Mouse (Mus musculus) 416B (cell line): ENCODE measurements at regions not wholly inside any gene's neighbourhood (a gene's known extent, or its start where the extent isn't known, plus 50 kb on each side); places are given as distances from the start of the nearest gene placed in this dataset.

ENCODE experiments used
- DNase-seq: peaks from one replicate; pipeline ENCODE4 v3.0.0; 2011; ENCODE audit warnings: low read depth

DNA sequence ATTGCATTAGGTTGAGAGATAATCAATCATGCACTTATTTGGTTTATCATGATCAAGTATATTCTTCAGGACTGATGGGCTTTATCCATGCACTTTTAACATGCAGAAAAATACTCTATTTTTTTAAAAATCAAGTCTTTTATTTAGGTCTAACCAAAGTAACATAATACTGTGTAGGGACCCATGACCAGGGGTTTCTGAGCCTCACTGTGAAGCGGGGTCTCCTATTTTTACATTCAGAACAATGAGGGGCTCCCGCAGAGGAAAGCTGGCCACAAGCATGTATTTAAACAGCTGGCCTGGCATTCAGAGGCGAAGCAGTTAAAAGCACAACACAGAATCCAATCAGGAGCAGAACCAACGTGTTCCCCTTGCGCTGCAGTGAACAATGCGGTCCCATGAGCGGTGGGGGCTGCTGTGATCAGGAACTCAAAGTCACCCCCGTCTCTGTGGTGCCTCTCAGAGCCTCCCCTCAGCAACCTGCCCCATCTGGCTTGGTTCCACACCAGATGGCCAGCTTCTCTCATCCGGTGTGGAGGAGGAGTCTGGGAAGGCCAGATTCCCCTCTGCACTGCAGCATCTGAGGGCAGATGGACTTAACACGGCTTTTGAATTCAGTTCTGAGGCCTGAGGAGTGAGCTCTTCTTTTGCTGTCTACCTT is 63.2 kb upstream of the Ubl3 start:
- no peak for DNase-seq

DNA sequence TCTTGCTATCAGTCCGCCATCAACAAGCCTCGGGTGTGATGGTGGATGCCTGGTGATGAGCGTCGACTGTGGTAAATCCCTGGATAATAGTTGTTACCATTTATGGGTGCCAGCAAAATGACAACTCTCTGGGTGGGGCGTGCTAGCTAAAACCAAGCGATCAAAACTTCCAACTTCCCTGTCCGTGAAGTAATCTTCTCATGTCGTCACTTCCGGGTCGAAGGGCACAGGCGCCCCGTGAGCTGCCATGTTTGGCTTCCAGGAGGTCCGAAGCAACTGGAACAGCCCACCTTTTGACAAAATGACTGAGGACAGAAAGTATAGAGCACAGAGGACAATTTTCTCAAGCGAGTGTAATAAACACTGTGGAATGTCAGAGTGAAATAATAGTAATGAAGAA is 62.5 kb upstream of the Ubl3 start:
- no peak for DNase-seq

DNA sequence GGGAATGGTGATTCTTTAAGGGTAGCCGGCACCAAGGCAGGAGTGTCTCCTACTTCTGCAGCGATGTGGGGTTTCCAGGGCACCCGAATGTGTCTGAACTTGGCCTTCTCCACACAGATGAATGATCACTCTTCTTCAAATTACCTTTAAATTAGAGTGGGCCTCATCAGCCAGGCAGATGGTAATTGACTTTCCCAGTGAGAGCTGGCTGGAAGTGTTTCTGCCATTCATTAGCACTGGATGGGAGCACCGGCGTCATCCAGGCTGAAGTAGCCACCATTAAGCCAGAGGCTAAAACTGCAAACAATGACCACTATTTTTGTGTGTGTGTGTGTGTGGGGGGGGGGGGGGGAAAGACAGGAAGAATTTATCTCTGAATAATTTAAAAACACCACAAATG is 58.7 kb upstream of the Ubl3 start:
- DNase-seq, result no peak

DNA sequence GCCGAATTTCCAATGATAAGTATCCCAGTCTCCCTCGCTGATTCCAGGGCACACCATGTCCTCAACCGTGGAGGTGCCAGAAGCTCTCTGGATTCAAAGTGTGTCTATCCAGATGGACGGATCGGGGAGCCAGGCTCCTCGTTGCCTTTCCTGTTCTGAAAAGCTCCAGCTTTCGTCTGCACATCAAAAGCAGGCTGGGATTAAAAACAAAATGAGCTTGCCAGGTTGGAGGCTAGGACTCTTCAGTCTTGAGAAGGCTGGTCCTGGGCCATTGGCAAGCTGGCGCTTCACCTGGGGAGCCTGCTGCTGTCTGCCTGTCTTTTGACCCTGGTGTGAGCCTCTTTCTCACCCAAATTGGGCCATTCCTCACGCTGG is 56.9 kb upstream of the Ubl3 start:
- no peak for DNase-seq

DNA sequence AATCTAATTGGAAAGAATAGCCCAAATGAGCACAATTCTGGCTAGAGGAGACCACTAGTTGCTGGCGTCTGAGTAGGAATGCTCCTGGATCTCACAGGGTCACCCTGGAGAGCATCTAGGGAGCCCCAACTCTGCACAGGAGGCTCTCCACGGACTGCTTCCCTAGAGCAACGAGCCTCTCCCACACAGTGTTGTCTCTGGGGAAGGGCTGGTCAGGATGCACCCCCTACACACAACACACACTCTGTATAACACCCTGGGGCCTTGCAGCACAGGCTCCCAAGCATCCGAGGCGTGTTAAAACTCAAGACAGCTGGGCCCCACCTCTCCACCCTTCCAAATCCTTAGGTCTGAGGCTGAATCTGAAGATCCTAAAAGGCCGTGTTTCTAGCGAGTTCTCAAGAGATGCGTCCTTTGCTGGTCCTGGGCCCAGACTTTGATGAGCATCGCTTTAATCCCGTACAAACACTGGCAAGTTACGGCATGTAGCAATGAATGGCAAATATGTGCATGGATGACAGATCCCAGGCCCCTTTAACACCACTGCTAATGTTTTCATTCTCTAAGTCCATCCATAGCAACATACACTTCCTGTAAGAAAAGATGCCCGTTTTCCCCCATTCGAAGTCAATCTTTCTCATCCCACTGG is 56.4 kb upstream of the Ubl3 start:
- no peak for DNase-seq

DNA sequence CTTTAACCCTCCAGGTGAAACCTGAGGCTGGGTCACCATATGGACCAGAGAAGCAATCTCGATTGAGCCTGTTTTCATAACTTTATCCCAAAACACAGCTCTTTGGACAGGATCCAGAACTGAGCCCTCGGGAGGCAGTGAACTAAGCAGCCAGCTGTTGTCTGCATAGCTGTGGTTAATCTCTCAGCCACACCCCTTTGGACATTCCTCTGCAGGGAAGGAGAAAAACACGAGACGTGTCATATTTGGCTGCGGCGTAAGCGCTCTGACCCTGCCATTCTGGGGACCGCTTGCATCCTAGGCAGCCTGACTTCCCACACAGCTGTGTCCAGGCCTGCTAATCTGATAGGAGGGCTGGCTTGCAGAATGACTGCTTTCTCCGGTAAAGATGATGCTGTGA is 55.6 kb upstream of the Ubl3 start:
- no peak for DNase-seq

DNA sequence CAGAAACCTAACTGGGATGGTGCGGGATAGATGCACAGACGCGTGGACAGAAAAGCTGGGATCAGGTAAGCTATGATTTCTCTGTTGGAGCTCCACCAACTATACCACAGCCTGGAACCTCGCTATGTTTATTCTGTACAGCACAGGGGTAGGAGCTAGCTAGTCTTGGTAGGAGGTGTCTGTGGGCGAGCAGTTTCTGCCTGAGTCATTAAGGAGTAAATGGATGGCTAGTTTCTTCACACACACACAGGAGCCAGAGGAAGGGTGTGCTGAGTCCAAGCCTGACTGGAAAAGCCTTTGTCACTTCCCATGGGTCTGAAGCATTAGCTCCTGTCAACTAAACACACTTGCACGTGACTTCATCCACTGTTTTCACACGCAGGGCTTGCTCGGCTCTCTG is 53.1 kb upstream of the Ubl3 start:
- no peak for DNase-seq
